Mouse (Mus musculus): ENCODE results near the gene Ssr1.
A peak's percentile ranks its signal among the peaks of the same experiment; 100 is the strongest.

DNA sequence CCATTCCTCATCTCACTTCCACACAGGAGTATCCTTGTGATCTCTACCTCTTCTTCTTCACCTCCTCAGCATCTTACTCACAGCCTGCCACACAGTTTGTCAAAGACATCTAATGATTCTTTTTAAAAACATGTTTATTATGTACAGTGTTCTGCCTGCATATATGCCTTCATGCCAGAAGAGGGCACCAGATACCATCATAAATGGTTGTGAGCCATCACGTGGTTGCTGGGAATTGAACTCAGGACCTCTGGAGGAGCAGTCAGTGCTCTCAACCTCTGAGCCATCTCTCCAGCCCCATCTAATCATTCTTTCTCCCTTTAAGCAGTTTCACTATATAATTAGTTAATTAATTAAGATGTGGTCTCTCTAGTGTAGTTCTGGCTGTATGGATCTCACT, 8.4 kb upstream of the Ssr1 start:
- no peak for TF ChIP-seq POLR2A (IDR thresholded peaks at IDR 0.05; ENCODE audit: insufficient read length, low read depth)
- no peak for TF ChIP-seq POLR2AphosphoS2 (IDR thresholded peaks at IDR 0.05; ENCODE audit: insufficient read length, low read depth)
- TF ChIP-seq USF1 (IDR thresholded peaks at IDR 0.05; ENCODE audit: low read depth), result peak; percentile 29
- TF ChIP-seq MYOD1 (IDR thresholded peaks at IDR 0.05; ENCODE audit: control insufficient read depth in 1 of 3, insufficient read length in 2 of 3, low read depth in 2 of 3), result no peak
- no peak for TF ChIP-seq TCF12 (IDR thresholded peaks at IDR 0.05; ENCODE audit: insufficient read depth, poor library complexity, severe bottlenecking)
- no peak for TF ChIP-seq MYOG (IDR thresholded peaks at IDR 0.05; ENCODE audit: control insufficient read depth in 1 of 3, insufficient read depth in 1 of 3, insufficient read length in 2 of 3, low read depth in 2 of 3)
- TF ChIP-seq TCF3 (IDR thresholded peaks at IDR 0.05; ENCODE audit: insufficient read length, low read depth), result no peak
- TF ChIP-seq MAX (IDR thresholded peaks at IDR 0.05; ENCODE audit: low read depth), result no peak
- TF ChIP-seq CEBPB (IDR thresholded peaks at IDR 0.05; ENCODE audit: insufficient read depth, poor library complexity, severe bottlenecking), result no peak
- TF ChIP-seq E2F4 (IDR thresholded peaks at IDR 0.05; ENCODE audit: insufficient read depth), result no peak

Measured in myocyte (in vitro differentiated cells).